Mouse (Mus musculus): ENCODE data around the gene Fcgr3.

DNA sequence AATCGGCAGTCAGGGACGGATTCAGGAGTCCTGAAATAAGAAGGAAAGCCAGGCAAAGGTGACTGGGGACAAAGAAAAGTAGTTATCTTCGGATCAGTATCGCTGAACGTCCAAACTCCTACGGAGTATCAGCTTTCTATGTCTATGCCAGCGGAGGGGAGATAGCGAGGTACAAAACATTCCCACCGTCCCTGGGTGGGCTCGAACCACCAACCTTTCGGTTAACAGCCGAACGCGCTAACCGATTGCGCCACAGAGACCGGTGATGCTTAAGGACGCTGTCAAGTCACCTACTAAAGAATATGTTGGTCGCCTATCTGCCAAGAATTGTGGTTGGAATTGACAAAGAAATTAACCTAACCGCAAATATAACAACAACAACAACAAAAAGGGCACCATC is 31.0 kb downstream of the Fcgr3 start:
- TF ChIP-seq POLR2A (IDR thresholded peaks at IDR 0.05; ENCODE audit: extremely low read depth, insufficient read depth, low read length) (no peak), CTCF (IDR thresholded peaks at IDR 0.05; ENCODE audit: low read depth, low read length) (no peak)
